Mouse (Mus musculus) A20 (cell line): ENCODE results near the gene Il12a.
A peak's percentile ranks its signal among the peaks of the same experiment; 100 is the strongest.

Experiments used
- DNase-seq: peaks from one replicate; pipeline ENCODE4 v3.0.0-alpha.2; 2011; ENCODE audit warnings: low read depth, low spot score

Il12a gene

GRCm38 (mm10) chr3:68690344-68690743, at the start of gene Il12a:
Gene Il12a (plus strand): TSS chr3:68690644.
- DNase-seq = no peak

GRCm38 (mm10) chr3:68642935-68643334, 47.5 kb upstream of the Il12a start:
- DNase-seq = no peak

- DNase-seq = peak; percentile 65
Observed at GRCm38 (mm10) chr3:68646387-68647130, 43.9 kb upstream of the Il12a start.

GRCm38 (mm10) chr3:68647282-68647681, 43.2 kb upstream of the Il12a start:
- peak; percentile 27 for DNase-seq

GRCm38 (mm10) chr3:68650251-68650650, 40.2 kb upstream of the Il12a start:
- no peak for DNase-seq

- DNase-seq = no peak
Observed at GRCm38 (mm10) chr3:68656607-68657352, 33.7 kb upstream of the Il12a start.

GRCm38 (mm10) chr3:68657589-68658245, 32.7 kb upstream of the Il12a start:
- no peak for DNase-seq

GRCm38 (mm10) chr3:68659996-68660395, 30.4 kb upstream of the Il12a start:
- DNase-seq = no peak

GRCm38 (mm10) chr3:68660538-68660937, 29.9 kb upstream of the Il12a start:
- DNase-seq = no peak

- no peak for DNase-seq
Observed at GRCm38 (mm10) chr3:68662386-68662785, 28.1 kb upstream of the Il12a start.

- no peak for DNase-seq
Observed at GRCm38 (mm10) chr3:68664337-68664736, 26.1 kb upstream of the Il12a start.

- DNase-seq = no peak
Observed at GRCm38 (mm10) chr3:68666377-68666776, 24.1 kb upstream of the Il12a start.

- DNase-seq = no peak
Observed at GRCm38 (mm10) chr3:68667852-68668251, 22.6 kb upstream of the Il12a start.

GRCm38 (mm10) chr3:68669418-68669974, 20.9 kb upstream of the Il12a start:
- no peak for DNase-seq

- no peak for DNase-seq
Observed at GRCm38 (mm10) chr3:68674721-68675120, 15.7 kb upstream of the Il12a start.

- DNase-seq = no peak
Observed at GRCm38 (mm10) chr3:68675216-68675835, 15.1 kb upstream of the Il12a start.

- DNase-seq = no peak
Observed at GRCm38 (mm10) chr3:68675980-68676678, 14.3 kb upstream of the Il12a start.

- DNase-seq = peak; percentile 84
Observed at GRCm38 (mm10) chr3:68676831-68677303, 13.6 kb upstream of the Il12a start.

- DNase-seq = no peak
Observed at GRCm38 (mm10) chr3:68678805-68679585, 11.4 kb upstream of the Il12a start.

GRCm38 (mm10) chr3:68683579-68683978, 6.9 kb upstream of the Il12a start:
- no peak for DNase-seq
